Mouse (Mus musculus): Measurements from ENCODE around the gene Anxa8.

- TF ChIP-seq POLR2A (IDR thresholded peaks at IDR 0.05; ENCODE audit: extremely low read depth, insufficient read depth, low read length) (no peak), CTCF (IDR thresholded peaks at IDR 0.05; ENCODE audit: extremely low read depth, insufficient read depth, low read length) (no peak)
Observed at GRCm38 (mm10) chr14:34142915-34143314, 57.1 kb downstream of the Anxa8 start.
